In the genomic region with DNA sequence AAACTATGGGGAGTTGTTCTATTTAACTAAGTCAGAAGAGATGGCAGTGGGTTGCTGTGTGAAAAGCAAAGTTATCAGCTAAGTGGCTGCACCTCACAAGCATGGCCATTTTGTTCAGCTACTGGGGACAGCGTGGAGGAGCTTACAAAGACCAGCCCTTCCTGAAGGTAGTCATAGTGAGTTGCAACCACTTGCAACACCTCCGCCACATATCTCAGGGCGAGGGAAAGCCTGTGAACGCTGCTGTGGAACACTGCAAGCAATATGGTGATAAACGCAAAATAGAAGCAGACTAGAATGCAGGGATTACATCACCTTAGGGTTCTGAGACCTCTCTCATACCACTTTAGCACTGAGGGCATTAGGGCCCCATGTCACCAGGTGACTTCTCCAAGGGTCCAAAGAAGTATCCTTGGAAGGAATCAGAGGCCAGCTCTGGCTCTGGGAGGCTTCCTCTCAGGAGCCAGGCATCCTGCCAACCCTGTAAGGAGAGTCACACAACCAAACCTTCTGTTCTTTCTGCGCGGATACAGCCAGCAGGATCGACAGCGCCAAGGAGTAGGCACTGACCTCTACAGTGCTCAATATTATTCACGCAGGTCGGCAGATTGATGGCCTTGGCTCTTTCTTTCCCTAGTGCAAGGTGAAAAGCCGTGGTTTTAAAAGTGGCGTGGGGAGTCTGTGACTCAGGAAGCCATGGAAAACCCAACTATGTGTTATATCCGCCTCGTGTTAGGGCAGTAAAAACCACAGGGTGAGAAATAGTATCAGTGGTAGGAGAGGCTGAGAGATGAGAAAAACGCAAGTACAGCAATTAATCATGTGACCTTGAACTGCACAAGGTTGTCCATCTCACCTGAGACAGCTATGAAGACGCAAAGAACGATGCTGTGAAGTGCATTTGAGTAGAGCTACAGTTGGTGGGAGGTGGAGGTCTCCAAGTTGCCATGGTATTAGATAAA, we compare ENCODE assay signal across 16 mouse cellular contexts. TPM values are rescaled to one million over a fixed set of nuclear protein-coding genes. Genes with fewer than 3 reads are reported as not detected.
DNase-seq lines count a peak whose midpoint lies in the region.
"Had no signal": no experiment of that assay in that cellular context is flagged by ENCODE, and none has a peak within 500 bp of the region (broad histone marks: within the 10 kb centered on the region; RNA-seq: fewer than 3 reads in every experiment).

No protein-coding gene starts in this region.

- peak; percentile 5 for DNase-seq in adrenal gland, postnatal 10 days
- no peak for DNase-seq in adrenal gland, postnatal 4 days (ENCODE audit: low spot score in 2 of 2)
- DNase-seq in right cerebral cortex, postnatal 10 days (ENCODE audit: low spot score in 2 of 2): peak; percentile 26 to 33
- DNase-seq in right cerebral cortex, postnatal 14 days: no peak
- DNase-seq in cerebellum, postnatal 25 days: peak; percentile 60 to 79
- peak; percentile 34 to 62 for DNase-seq in natural killer cell, adult 2 months (ENCODE audit: low spot score in 2 of 2)
- no peak for DNase-seq in thymus, postnatal 0 days (ENCODE audit: low spot score)
- no peak for DNase-seq in embryo, embryonic 9.5 days (ENCODE audit: extremely low spot score)
- DNase-seq: gastrocnemius, postnatal 25 days; heart, postnatal 36 days; kidney, adult 8-10 months; layer of hippocampus, postnatal 36 days; liver, embryonic 13.5 days had no signal

RNA-seq across cellular contexts. Expression of a gene that starts 27.0 kb away (rescaled TPM):
- 1 to 10 TPM; 2.0 to 2.5 TPM for total RNA-seq in adrenal gland, postnatal 10 days (2021)
- under 1 TPM; 0.36 to 0.37 TPM for total RNA-seq in adrenal gland, postnatal 4 days (2021)
- polyA plus RNA-seq in thymus, postnatal 0 days (2015; fragmentation: Nextera tagmentation; extraction: Ambion mirVana): 99.7 and 113 TPM in 2 replicates

RNA-seq across cellular contexts. Expression of a gene that starts 34.0 kb away (rescaled TPM):
- total RNA-seq in adrenal gland, postnatal 10 days (2021): not detected
- total RNA-seq in adrenal gland, postnatal 4 days (2021): not detected
- 0.73 and 1.1 TPM in 2 replicates for polyA plus RNA-seq in thymus, postnatal 0 days (2015; fragmentation: Nextera tagmentation; extraction: Ambion mirVana)
- total RNA-seq: adrenal gland, adult 18-20 months; gastrocnemius, postnatal 25 days; heart, postnatal 36 days; layer of hippocampus, postnatal 36 days had no signal
- polyA plus RNA-seq: erythroblast, embryonic 14.5 days; liver, embryonic 13.5 days; stomach, embryonic 14.5 days had no signal

RNA-seq across cellular contexts. Expression of a gene that starts 49.7 kb away (rescaled TPM):
- 10 to 100 TPM; 35.4 to 39.7 TPM for total RNA-seq in adrenal gland, postnatal 10 days (2021)
- 10 to 100 TPM; 55.8 to 56.7 TPM for total RNA-seq in adrenal gland, postnatal 4 days (2021)
- 62.7 and 67.6 TPM in 2 replicates for polyA plus RNA-seq in thymus, postnatal 0 days (2015; fragmentation: Nextera tagmentation; extraction: Ambion mirVana)

Comparison
In these comparisons a context has a peak if more than half of its experiments do, and no peak if none do; other contexts are left out.
1. DNase-seq: peak in adrenal gland, postnatal 10 days (single experiment), right cerebral cortex, postnatal 10 days (2 of 2), cerebellum, postnatal 25 days (2 of 2) and natural killer cell, adult 2 months (2 of 2); none in adrenal gland, postnatal 4 days (0 of 2), right cerebral cortex, postnatal 14 days (single experiment), thymus, postnatal 0 days (single experiment) and embryo, embryonic 9.5 days (single experiment).